Mouse (Mus musculus): ENCODE measurements around the gene Krtap4-8. TPM values are rescaled to one million over a fixed set of nuclear protein-coding genes. Genes with fewer than 3 reads are reported as not detected.

Krtap4-8 gene
- polyA plus RNA-seq, 1 experiment from 2014 or later = not detected

Other genes starting within 250 kb of the Krtap4-8 start
- not detected in 2 replicates for gene Krt40, start 237.5 kb downstream of the Krtap4-8 start, polyA plus RNA-seq (2016; fragmentation: Nextera tagmentation; extraction: Ambion mirVana)
- gene Krtap3-3, start 229.8 kb downstream of the Krtap4-8 start, polyA plus RNA-seq (2016; fragmentation: Nextera tagmentation; extraction: Ambion mirVana) = not detected in 2 replicates
- not detected in 2 replicates for gene Krtap3-2, start 223.9 kb downstream of the Krtap4-8 start, polyA plus RNA-seq (2016; fragmentation: Nextera tagmentation; extraction: Ambion mirVana)
- gene Gm11939, start 221.2 kb downstream of the Krtap4-8 start, polyA plus RNA-seq (2016; fragmentation: Nextera tagmentation; extraction: Ambion mirVana) = not detected in 2 replicates
- gene Krtap3-1, start 214.1 kb downstream of the Krtap4-8 start, polyA plus RNA-seq (2016; fragmentation: Nextera tagmentation; extraction: Ambion mirVana) = not detected in 2 replicates
- not detected in 2 replicates for gene Krtap1-5, start 199.7 kb downstream of the Krtap4-8 start, polyA plus RNA-seq (2016; fragmentation: Nextera tagmentation; extraction: Ambion mirVana)
- gene Krtap1-4, start 197.1 kb downstream of the Krtap4-8 start, polyA plus RNA-seq (2016; fragmentation: Nextera tagmentation; extraction: Ambion mirVana) = not detected in 2 replicates
- not detected in 2 replicates for gene Krtap1-3, start 189.4 kb downstream of the Krtap4-8 start, polyA plus RNA-seq (2016; fragmentation: Nextera tagmentation; extraction: Ambion mirVana)
- not detected in 2 replicates for gene Krtap9-3, start 182.6 kb downstream of the Krtap4-8 start, polyA plus RNA-seq (2016; fragmentation: Nextera tagmentation; extraction: Ambion mirVana)
- not detected in 2 replicates for gene Gm11938, start 177.4 kb downstream of the Krtap4-8 start, polyA plus RNA-seq (2016; fragmentation: Nextera tagmentation; extraction: Ambion mirVana)
- not detected in 2 replicates for gene Gm11937, start 170.5 kb downstream of the Krtap4-8 start, polyA plus RNA-seq (2016; fragmentation: Nextera tagmentation; extraction: Ambion mirVana)
- not detected in 2 replicates for gene Krtap2-4, start 165.9 kb downstream of the Krtap4-8 start, polyA plus RNA-seq (2016; fragmentation: Nextera tagmentation; extraction: Ambion mirVana)
- not detected in 2 replicates for gene Gm11562, start 160.3 kb downstream of the Krtap4-8 start, polyA plus RNA-seq (2016; fragmentation: Nextera tagmentation; extraction: Ambion mirVana)
- gene Krtap4-1, start 152.5 kb downstream of the Krtap4-8 start, polyA plus RNA-seq (2016; fragmentation: Nextera tagmentation; extraction: Ambion mirVana) = not detected in 2 replicates
- not detected in 2 replicates for gene Krtap4-2, start 145.6 kb downstream of the Krtap4-8 start, polyA plus RNA-seq (2016; fragmentation: Nextera tagmentation; extraction: Ambion mirVana)
- not detected in 2 replicates for gene Krtap4-7, start 136.6 kb downstream of the Krtap4-8 start, polyA plus RNA-seq (2016; fragmentation: Nextera tagmentation; extraction: Ambion mirVana)
- not detected in 2 replicates for gene Gm11555, start 130.5 kb downstream of the Krtap4-8 start, polyA plus RNA-seq (2016; fragmentation: Nextera tagmentation; extraction: Ambion mirVana)
- not detected in 2 replicates for gene Gm11563, start 121.7 kb downstream of the Krtap4-8 start, polyA plus RNA-seq (2016; fragmentation: Nextera tagmentation; extraction: Ambion mirVana)
- not detected in 2 replicates for gene Krtap4-6, start 114.7 kb downstream of the Krtap4-8 start, polyA plus RNA-seq (2016; fragmentation: Nextera tagmentation; extraction: Ambion mirVana)
- gene Gm14190, start 90.0 kb downstream of the Krtap4-8 start, polyA plus RNA-seq (2016; fragmentation: Nextera tagmentation; extraction: Ambion mirVana) = not detected in 2 replicates
- gene Gm14180, start 46.4 kb downstream of the Krtap4-8 start, polyA plus RNA-seq (2016; fragmentation: Nextera tagmentation; extraction: Ambion mirVana) = not detected in 2 replicates
- gene Gm11595, start 7.8 kb downstream of the Krtap4-8 start, polyA plus RNA-seq (2016; fragmentation: Nextera tagmentation; extraction: Ambion mirVana) = not detected in 2 replicates
- gene Krtap4-9, start 4.5 kb upstream of the Krtap4-8 start, polyA plus RNA-seq (2016; fragmentation: Nextera tagmentation; extraction: Ambion mirVana) = not detected in 2 replicates
- not detected in 2 replicates for gene Gm11596, start 12.8 kb upstream of the Krtap4-8 start, polyA plus RNA-seq (2016; fragmentation: Nextera tagmentation; extraction: Ambion mirVana)
- gene Gm11569, start 18.2 kb upstream of the Krtap4-8 start, polyA plus RNA-seq (2016; fragmentation: Nextera tagmentation; extraction: Ambion mirVana) = not detected in 2 replicates
- not detected in 2 replicates for gene Gm11554, start 23.7 kb upstream of the Krtap4-8 start, polyA plus RNA-seq (2016; fragmentation: Nextera tagmentation; extraction: Ambion mirVana)
- not detected in 2 replicates for gene Krtap4-13, start 29.2 kb upstream of the Krtap4-8 start, polyA plus RNA-seq (2016; fragmentation: Nextera tagmentation; extraction: Ambion mirVana)
- not detected in 2 replicates for gene Gm11564, start 35.0 kb upstream of the Krtap4-8 start, polyA plus RNA-seq (2016; fragmentation: Nextera tagmentation; extraction: Ambion mirVana)
- gene 2300003K06Rik, start 57.4 kb upstream of the Krtap4-8 start, polyA plus RNA-seq (2016; fragmentation: Nextera tagmentation; extraction: Ambion mirVana) = not detected in 2 replicates
- gene Krtap4-16, start 70.9 kb upstream of the Krtap4-8 start, polyA plus RNA-seq (2016; fragmentation: Nextera tagmentation; extraction: Ambion mirVana) = not detected in 2 replicates
- gene Gm11568, start 77.2 kb upstream of the Krtap4-8 start, polyA plus RNA-seq (2016; fragmentation: Nextera tagmentation; extraction: Ambion mirVana) = not detected in 2 replicates
- not detected in 2 replicates for gene Gm11559, start 83.8 kb upstream of the Krtap4-8 start, polyA plus RNA-seq (2016; fragmentation: Nextera tagmentation; extraction: Ambion mirVana)
- gene Krtap9-1, start 92.7 kb upstream of the Krtap4-8 start, polyA plus RNA-seq (2016; fragmentation: Nextera tagmentation; extraction: Ambion mirVana) = not detected in 2 replicates
- gene Gm11567, start 98.5 kb upstream of the Krtap4-8 start, polyA plus RNA-seq (2016; fragmentation: Nextera tagmentation; extraction: Ambion mirVana) = not detected in 2 replicates
- not detected in 2 replicates for gene Krtap31-1, start 127.2 kb upstream of the Krtap4-8 start, polyA plus RNA-seq (2016; fragmentation: Nextera tagmentation; extraction: Ambion mirVana)
- not detected in 2 replicates for gene Gm11565, start 134.0 kb upstream of the Krtap4-8 start, polyA plus RNA-seq (2016; fragmentation: Nextera tagmentation; extraction: Ambion mirVana)
- not detected in 2 replicates for gene Krtap31-2, start 155.6 kb upstream of the Krtap4-8 start, polyA plus RNA-seq (2016; fragmentation: Nextera tagmentation; extraction: Ambion mirVana)
- not detected in 2 replicates for gene Krtap9-5, start 167.8 kb upstream of the Krtap4-8 start, polyA plus RNA-seq (2016; fragmentation: Nextera tagmentation; extraction: Ambion mirVana)
- gene Krtap29-1, start 198.3 kb upstream of the Krtap4-8 start, polyA plus RNA-seq (2016; fragmentation: Nextera tagmentation; extraction: Ambion mirVana) = not detected in 2 replicates
- not detected in 2 replicates for gene Krtap16-1, start 205.9 kb upstream of the Krtap4-8 start, polyA plus RNA-seq (2016; fragmentation: Nextera tagmentation; extraction: Ambion mirVana)
- gene Krtap17-1, start 213.3 kb upstream of the Krtap4-8 start, polyA plus RNA-seq (2016; fragmentation: Nextera tagmentation; extraction: Ambion mirVana) = not detected in 2 replicates
- not detected in 2 replicates for gene Krt33a, start 235.5 kb upstream of the Krtap4-8 start, polyA plus RNA-seq (2016; fragmentation: Nextera tagmentation; extraction: Ambion mirVana)
- gene Krt33b, start 249.2 kb upstream of the Krtap4-8 start, polyA plus RNA-seq (2016; fragmentation: Nextera tagmentation; extraction: Ambion mirVana) = not detected in 2 replicates